Mouse (Mus musculus): ENCODE measurements at regions not wholly inside any gene's neighbourhood (a gene's known extent, or its start where the extent isn't known, plus 50 kb on each side); places are given as distances from the start of the nearest gene placed in this dataset.

DNA sequence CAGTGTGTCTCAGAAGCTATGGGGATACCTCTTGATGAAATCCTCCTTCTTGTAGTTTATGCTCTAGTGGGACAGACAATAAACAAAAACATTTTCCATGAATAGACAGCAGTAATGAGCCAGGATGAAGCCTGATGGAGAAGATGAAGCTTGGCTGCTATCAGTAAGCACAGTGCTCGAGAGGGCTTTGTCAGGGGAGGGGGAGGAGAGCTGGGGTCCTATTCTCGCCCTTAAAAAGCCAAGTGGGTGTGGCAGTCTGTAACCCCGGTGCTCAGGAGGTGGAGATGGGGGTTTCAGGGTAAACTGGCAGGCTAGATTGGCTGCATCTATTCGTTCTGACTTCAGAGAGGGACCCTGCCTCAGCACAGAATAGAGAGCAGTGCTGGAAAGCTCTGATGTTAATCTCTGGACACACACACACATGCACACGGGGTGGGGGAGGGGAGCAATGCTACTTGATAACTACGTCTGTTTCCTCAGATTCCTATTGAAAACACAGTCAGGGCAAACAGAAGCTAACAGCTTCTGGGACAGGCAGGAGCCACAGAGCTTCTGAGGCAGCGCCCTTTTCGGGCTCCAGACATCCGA, 118.4 kb downstream of the Nufip1 start:
- no peaks in the 10 kb centered on the region for H3K36me3 ChIP-seq (ENCODE audit: control insufficient read depth, insufficient read depth, low read length)
- no peak overlapping the region for H3K27ac ChIP-seq (ENCODE audit: low read depth, low read length)
- H3K27me3 ChIP-seq (ENCODE audit: control insufficient read depth, insufficient read depth, low read length): no peaks in the 10 kb centered on the region
- no peak overlapping the region for H3K4me2 ChIP-seq
- WGBS (ENCODE audit: insufficient replicate concordance): 42% methylated on average over 9 of the region's 9 CpGs
- no peak overlapping the region for H3K9ac ChIP-seq (ENCODE audit: low read depth, low read length)
- no peaks in the 10 kb centered on the region for H3K4me1 ChIP-seq (ENCODE audit: control insufficient read depth, insufficient read depth, low read length)
- no peak overlapping the region for H3K4me3 ChIP-seq (ENCODE audit: low read depth, low read length)
- no peak for ATAC-seq (replicated peaks; ENCODE audit: insufficient number of reproducible peaks, low FRiP score, low TSS enrichment)
- no peaks in the 10 kb centered on the region for H3K9me3 ChIP-seq (replicated peaks; ENCODE audit: control insufficient read depth, low read length)

GRCm38 (mm10) chr14:76239856-76240493, 129.3 kb downstream of the Nufip1 start:
- 77% methylated on average over 14 of the region's 14 CpGs for WGBS (ENCODE audit: insufficient replicate concordance)
- H3K4me1 ChIP-seq (ENCODE audit: control insufficient read depth, insufficient read depth, low read length): no peaks in the 10 kb centered on the region
- no peaks in the 10 kb centered on the region for H3K27me3 ChIP-seq (ENCODE audit: control insufficient read depth, insufficient read depth, low read length)
- H3K9me3 ChIP-seq (replicated peaks; ENCODE audit: control insufficient read depth, low read length): no peaks in the 10 kb centered on the region
- no peak overlapping the region for H3K27ac ChIP-seq (ENCODE audit: low read depth, low read length)
- no peak overlapping the region for H3K4me2 ChIP-seq
- no peak overlapping the region for H3K4me3 ChIP-seq (ENCODE audit: low read depth, low read length)
- no peak overlapping the region for H3K9ac ChIP-seq (ENCODE audit: low read depth, low read length)
- no peaks in the 10 kb centered on the region for H3K36me3 ChIP-seq (ENCODE audit: control insufficient read depth, insufficient read depth, low read length)
- ATAC-seq (replicated peaks; ENCODE audit: insufficient number of reproducible peaks, low FRiP score, low TSS enrichment): no peak

DNA sequence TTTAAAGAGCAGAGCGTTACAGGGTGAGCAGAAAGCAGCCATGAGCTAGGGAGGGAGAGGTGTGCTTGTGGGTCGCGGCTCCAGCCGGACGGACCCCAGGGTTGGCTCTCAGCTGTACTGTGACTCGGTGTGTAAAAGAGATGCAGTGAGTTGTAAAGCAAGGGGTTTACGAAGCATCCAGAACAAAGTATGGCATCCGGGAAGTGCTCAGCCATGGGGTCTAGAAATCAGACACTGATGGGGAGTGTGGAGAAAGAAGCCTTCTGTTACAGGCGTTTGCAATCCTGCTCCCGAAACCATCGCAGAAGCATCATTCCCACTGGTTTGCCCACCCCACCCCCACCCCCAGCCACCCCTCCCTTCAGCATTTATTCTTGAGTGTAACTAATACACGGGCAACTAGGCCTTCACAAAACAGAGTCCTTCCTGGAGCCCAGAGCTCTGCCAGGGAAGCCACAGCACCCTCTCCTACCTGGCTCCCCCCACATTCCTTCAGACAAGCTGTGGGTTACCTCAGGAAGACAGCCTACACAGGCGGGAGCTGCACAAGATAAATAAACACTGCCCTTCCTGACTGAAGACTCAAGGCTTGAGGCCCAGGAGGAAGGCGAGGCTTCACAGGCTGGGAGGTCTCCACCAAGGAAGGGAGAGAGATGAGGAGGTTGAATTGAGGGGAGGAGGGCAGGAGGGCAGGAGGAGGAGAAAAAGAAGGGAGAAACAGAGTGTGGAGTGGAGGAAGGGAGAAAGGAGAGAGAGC, 133.1 kb downstream of the Nufip1 start:
- no peak for ATAC-seq (replicated peaks; ENCODE audit: insufficient number of reproducible peaks, low FRiP score, low TSS enrichment)
- Histone ChIP-seq H3K9me3 (replicated peaks; ENCODE audit: control insufficient read depth, low read length) (no peaks in the 10 kb centered on the region), H3K9ac (ENCODE audit: low read depth, low read length) (peak overlapping the region; percentile 24; the same call in 1 of the 2 replicates), H3K4me2 (no peak overlapping the region), H3K27ac (ENCODE audit: low read depth, low read length) (0 out of 2 replicates have a peak overlapping the region, but pooled peaks have one; percentile 6), H3K36me3 (ENCODE audit: control insufficient read depth, insufficient read depth, low read length) (no peaks in the 10 kb centered on the region), H3K4me1 (ENCODE audit: control insufficient read depth, insufficient read depth, low read length) (no peaks in the 10 kb centered on the region), H3K27me3 (ENCODE audit: control insufficient read depth, insufficient read depth, low read length) (no peaks in the 10 kb centered on the region), H3K4me3 (ENCODE audit: low read depth, low read length) (no peak overlapping the region)
- 56% methylated on average over 14 of the region's 14 CpGs for WGBS (ENCODE audit: insufficient replicate concordance)

DNA sequence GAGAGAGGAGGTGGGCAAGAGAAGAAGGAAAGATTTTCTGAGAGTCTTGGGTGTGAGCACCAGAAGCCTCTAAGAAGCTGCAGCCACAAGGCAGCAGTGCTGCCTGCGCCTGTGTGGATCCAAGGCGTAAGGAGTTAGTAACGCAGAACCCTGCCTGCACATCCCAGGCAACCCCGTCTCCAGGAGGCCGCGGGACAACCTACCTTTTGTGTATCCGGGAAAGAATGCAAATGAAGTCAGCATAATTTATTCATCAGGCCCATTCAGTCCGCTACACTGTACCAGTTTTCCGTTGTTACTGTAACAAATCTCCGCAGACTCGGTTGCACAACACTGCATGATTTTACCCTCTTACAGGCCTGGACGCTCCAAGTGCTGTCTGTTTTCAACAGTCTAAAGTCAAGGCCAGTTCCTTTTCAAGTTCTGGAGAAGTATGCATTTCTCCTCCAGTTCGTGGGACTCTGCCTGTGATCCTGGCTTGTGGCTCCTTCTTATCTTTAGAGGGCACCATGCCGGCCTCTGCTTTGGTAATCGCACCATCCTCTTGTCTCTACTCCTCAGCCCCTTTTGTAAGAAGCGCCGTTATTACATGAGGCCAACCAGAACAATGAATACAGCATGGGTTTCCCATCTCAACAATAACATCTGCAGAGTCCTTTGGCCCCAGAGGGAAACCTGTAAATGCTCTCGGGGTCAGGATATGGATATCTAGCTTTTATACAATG, 133.8 kb downstream of the Nufip1 start:
- Histone ChIP-seq H3K9ac (ENCODE audit: low read depth, low read length) (peak overlapping the region; percentile 24; the same call in 1 of the 2 replicates), H3K27ac (ENCODE audit: low read depth, low read length) (0 out of 2 replicates have a peak overlapping the region, but pooled peaks have one; percentile 6), H3K27me3 (ENCODE audit: control insufficient read depth, insufficient read depth, low read length) (no peaks in the 10 kb centered on the region), H3K4me1 (ENCODE audit: control insufficient read depth, insufficient read depth, low read length) (no peaks in the 10 kb centered on the region), H3K4me2 (peak overlapping the region; percentile 23; the same call in 1 of the 2 replicates), H3K9me3 (replicated peaks; ENCODE audit: control insufficient read depth, low read length) (no peaks in the 10 kb centered on the region), H3K36me3 (ENCODE audit: control insufficient read depth, insufficient read depth, low read length) (no peaks in the 10 kb centered on the region), H3K4me3 (ENCODE audit: low read depth, low read length) (no peak overlapping the region)
- no peak for ATAC-seq (replicated peaks; ENCODE audit: insufficient number of reproducible peaks, low FRiP score, low TSS enrichment)
- WGBS (ENCODE audit: insufficient replicate concordance): 25% methylated on average over 18 of the region's 18 CpGs

DNA sequence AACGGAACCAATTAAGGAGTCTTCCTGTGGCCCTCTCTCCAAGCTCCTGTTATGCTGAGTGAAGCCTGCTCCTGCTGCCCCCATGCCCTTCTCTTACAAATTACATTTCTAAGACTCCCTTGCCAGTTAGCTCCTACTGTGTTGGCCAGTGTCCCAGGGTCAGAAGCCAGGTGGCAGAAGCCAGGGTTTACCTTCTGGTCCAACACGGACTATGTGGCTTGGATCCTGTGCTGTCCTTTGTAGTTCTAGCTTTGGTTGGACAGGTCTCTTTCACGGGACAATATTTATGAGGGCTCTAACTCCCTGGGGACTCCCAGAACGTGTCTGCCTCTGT, 134.3 kb downstream of the Nufip1 start:
- H3K4me1 ChIP-seq (ENCODE audit: control insufficient read depth, insufficient read depth, low read length): no peaks in the 10 kb centered on the region
- ATAC-seq (replicated peaks; ENCODE audit: insufficient number of reproducible peaks, low FRiP score, low TSS enrichment): no peak

GRCm38 (mm10) chr14:76247664-76248063, 137.0 kb downstream of the Nufip1 start:
- H3K4me3 ChIP-seq (ENCODE audit: low read depth, low read length): no peak overlapping the region
- no peaks in the 10 kb centered on the region for H3K4me1 ChIP-seq (ENCODE audit: control insufficient read depth, insufficient read depth, low read length)
- no peaks in the 10 kb centered on the region for H3K27me3 ChIP-seq (ENCODE audit: control insufficient read depth, insufficient read depth, low read length)
- no peak overlapping the region for H3K4me2 ChIP-seq
- H3K9me3 ChIP-seq (replicated peaks; ENCODE audit: control insufficient read depth, low read length): no peaks in the 10 kb centered on the region
- H3K9ac ChIP-seq (ENCODE audit: low read depth, low read length): no peak overlapping the region
- WGBS (ENCODE audit: insufficient replicate concordance): 85% methylated on average over 4 of the region's 4 CpGs
- H3K36me3 ChIP-seq (ENCODE audit: control insufficient read depth, insufficient read depth, low read length): no peaks in the 10 kb centered on the region
- no peak overlapping the region for H3K27ac ChIP-seq (ENCODE audit: low read depth, low read length)
- no peak for ATAC-seq (replicated peaks; ENCODE audit: insufficient number of reproducible peaks, low FRiP score, low TSS enrichment)

More for the DNA sequence above, 134.3 kb downstream of the Nufip1 start:
- Histone ChIP-seq H3K9ac (ENCODE audit: low read depth, low read length) (no peak overlapping the region), H3K27me3 (ENCODE audit: control insufficient read depth, insufficient read depth, low read length) (no peaks in the 10 kb centered on the region), H3K9me3 (replicated peaks; ENCODE audit: control insufficient read depth, low read length) (no peaks in the 10 kb centered on the region), H3K4me3 (ENCODE audit: low read depth, low read length) (no peak overlapping the region), H3K4me2 (no peak overlapping the region), H3K27ac (ENCODE audit: low read depth, low read length) (no peak overlapping the region), H3K36me3 (ENCODE audit: control insufficient read depth, insufficient read depth, low read length) (no peaks in the 10 kb centered on the region)
- 63% methylated on average over 4 of the region's 4 CpGs for WGBS (ENCODE audit: insufficient replicate concordance)

- H3K4me1 ChIP-seq (ENCODE audit: control insufficient read depth, insufficient read depth, low read length): peaks cover 4% of the 10 kb centered on the region; the same call in 1 of the 2 replicates
- no peak overlapping the region for H3K4me3 ChIP-seq (ENCODE audit: low read depth, low read length)
- no peak overlapping the region for H3K27ac ChIP-seq (ENCODE audit: low read depth, low read length)
- no peaks in the 10 kb centered on the region for H3K27me3 ChIP-seq (ENCODE audit: control insufficient read depth, insufficient read depth, low read length)
- WGBS (ENCODE audit: insufficient replicate concordance): 89% methylated on average over 3 of the region's 3 CpGs
- H3K9me3 ChIP-seq (replicated peaks; ENCODE audit: control insufficient read depth, low read length): no peaks in the 10 kb centered on the region
- no peak overlapping the region for H3K9ac ChIP-seq (ENCODE audit: low read depth, low read length)
- no peaks in the 10 kb centered on the region for H3K36me3 ChIP-seq (ENCODE audit: control insufficient read depth, insufficient read depth, low read length)
- no peak for ATAC-seq (replicated peaks; ENCODE audit: insufficient number of reproducible peaks, low FRiP score, low TSS enrichment)
- H3K4me2 ChIP-seq: no peak overlapping the region
These were observed 143.2 kb downstream of the Nufip1 start for GRCm38 (mm10) chr14:76253850-76254249.

All from heart, embryonic 11.5 days (tissue).